Mouse (Mus musculus): ENCODE results near the gene Rfx7.
"Not testable (repeated sequence)": the region's sequence is repeated elsewhere in the genome, so short reads cannot be mapped to it uniquely, and the experiment has no call there.

Gene Rfx7

DNA sequence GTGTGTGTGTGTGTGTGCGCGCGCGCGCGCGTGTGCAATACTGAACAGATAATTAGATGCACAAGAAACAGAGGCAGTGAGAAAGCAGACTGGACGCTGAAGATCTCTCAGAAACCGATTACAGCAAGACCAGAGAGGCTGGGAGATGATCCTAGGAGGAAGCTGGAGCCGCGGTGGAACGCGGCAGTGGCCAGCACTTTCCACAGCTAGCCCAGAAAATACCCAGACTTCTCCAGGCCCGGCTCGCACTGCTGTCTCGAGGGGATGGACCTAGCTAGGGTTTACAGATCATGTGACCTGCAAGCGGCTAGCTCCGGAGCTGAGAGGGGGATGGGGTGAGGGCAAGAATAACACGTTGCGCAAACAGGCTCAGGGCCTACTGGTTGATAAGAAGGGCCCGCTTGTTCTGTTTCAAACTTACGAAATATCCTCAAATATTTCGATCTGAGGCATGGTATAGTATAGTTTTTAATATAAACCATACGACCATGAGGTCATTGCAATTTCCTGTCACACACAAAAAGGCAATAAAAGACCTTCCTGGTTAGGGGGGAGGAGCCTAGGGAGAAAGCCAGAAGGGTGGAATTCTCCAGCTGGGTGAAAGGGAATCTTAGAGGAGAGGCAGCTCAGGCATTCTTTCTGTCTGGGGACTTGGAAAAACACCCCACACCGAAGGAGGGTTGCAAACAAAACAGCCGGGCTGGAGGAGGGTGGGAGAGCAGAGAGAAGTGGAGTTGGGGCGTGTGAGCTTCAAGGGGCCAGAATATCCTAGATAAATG, 108.0 kb downstream of the Rfx7 start:
- DNase-seq (ENCODE audit: low spot score), result peak; percentile 89

DNA sequence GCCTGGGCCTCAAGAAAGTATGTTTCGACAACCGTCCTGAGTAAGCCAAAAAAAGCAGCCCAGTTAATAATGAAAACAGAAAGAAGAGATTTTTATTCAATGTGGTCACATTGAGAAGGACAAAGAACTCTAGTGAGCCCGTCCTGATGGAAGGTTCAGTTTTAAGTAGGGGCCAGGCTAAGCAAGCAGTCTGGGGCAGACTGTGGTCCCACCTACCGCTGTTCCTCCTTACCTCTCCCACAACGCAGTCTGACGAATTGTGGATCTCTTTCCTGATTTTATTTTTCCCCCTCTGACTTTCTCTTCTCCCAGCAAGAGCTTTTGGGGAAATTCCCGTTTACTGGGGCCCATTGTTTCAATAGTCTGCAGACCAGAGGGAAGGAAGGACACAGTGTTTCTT, 108.6 kb downstream of the Rfx7 start:
- no peak for DNase-seq (ENCODE audit: low spot score)

DNA sequence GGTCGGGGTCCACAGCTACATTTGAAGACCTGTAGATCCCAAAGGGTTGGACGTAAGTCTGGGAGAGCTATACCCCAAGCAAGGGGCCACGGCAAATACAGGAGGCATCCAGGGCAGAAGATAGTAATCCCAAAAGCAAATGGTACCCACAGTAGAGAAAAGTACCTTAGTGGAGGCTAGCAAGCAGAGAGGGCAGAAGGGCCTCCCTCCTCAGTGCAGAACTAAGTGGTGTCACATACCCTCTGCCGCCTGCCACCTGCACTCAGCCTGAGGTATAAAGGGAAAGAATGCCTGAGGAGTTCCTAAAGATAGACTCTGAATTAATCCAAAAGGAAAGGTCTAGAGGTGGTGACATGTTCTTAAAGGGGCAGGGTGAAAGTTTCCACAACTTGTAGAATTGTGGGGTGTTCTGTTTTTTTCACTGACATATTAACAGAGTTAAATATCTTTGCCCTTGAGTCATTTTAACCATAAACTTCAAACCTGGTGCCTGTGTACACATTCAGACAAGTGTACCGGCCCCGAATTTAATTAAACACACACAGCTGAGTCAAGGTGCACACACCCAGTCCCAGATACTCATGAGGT, 109.1 kb downstream of the Rfx7 start:
- no peak for DNase-seq (ENCODE audit: low spot score)

DNA sequence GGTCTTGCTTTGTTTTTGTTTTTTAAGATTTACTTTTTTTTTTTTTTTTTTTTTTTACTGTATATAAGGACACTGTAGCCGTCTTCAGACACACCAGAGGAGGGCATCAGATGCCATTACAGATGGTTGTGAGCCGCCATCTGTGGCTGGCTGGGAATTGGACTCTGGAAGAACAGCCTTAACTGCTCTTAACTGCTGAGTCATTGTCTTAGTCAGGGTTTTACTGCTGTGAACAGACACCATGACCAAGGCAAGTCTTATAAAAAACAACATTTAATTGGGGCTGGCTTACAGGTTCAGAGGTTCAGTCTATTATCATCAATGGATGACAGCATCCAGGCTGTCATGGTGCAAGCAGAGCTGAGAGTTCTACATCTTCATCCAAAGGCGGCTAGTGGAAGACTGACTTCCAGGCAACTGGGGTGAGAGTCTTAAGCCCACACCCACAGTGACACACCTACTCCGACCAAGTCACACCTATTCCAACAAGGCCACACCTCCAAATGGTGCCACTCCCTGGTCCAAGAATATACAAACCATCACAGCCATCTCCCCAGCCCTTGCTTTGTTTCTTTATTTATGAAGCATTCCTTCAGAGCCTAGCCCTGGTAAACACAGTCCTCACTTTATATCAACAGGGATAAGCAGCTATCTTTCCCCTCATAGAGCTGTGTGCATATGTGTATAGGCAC, 110.9 kb downstream of the Rfx7 start:
- DNase-seq (ENCODE audit: low spot score), result not testable (repeated sequence)

DNA sequence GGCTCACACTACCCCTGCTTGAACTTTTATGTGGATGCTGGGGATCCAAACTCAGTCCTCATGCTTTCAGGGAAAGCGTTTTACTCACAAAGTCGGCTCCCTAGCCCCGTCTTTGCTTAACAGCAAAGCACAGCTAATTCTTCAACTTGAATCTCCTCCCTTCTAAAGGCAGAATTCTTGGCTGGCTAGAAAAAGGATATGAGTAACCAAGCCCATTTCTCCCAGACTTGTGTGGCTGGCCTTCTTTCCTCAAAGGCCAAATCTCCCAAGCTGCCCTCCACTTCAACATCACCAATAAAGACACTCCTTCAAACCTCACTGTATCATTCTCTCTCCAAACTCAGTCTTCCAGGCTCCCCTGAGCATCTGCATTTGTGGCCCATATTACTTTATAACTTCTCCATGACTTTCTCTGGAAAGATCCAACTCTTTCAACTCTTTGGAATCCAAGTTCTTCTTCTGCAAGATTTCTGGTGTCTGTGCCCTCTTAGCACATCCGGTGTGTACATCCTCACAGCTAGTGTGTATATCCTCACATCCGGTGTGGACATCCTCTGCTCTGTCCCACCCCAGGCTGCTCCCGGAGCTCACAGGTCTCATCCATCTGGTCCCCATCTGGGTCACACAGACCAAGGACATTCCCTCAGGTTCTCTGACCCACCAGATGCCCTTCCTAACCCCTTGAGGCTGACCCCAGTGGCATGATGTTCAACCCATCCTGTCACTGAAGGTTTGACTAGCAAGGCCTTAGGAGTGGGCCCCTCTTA, 111.8 kb downstream of the Rfx7 start:
- DNase-seq (ENCODE audit: low spot score), result no peak

DNA sequence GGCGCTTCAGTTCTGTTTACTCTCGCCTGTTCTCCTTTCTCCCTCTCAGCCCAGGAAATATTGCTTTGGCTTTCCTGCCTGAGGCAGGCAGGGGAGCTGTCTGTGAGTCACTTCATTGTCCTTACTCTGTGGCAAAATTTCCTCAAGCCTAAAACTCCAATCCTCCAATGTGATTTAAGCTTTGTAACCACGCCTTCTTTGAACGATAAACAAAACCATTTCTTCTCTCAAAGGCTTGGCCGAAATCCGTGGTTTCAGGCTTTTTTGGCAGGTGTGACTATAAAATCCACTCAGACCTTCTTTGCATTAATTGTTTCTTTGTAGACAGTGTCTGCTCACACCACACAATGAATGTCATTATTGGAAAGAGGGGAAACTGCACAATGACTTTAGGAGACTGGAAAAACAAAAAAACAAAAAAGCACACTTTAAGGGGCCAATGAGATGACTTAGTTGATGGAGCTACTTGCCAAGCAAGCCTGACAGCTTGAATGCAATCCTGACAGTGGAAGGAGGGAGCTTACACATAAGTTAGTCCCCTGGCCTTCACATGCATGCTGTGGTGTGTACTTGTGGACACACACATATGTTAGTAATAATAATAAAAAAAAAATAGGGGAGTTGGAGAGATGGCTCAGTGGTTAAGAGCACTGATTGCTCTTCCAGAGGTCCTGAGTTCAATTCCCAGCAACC, 112.5 kb downstream of the Rfx7 start:
- no peak for DNase-seq (ENCODE audit: low spot score)

DNA sequence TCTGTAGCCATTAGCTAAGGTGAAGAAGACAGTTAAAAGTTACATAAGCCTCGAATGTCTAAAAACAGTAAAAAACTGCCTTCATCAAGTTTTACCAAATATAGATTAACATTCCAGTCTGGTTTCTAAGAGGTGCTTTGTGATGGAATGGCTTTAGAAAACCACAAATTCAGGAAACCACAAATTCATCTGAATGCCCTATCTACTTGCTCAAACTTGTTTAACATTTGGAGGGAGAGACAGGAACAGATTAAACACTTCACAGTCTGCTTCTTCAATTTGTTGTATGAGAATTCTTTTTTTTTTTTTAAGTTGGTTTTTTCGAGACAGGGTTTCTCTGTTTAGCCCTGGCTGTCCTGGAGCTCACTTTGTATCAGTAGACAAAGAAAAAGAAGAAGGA, 117.7 kb downstream of the Rfx7 start:
- DNase-seq (ENCODE audit: low spot score), result no peak

DNA sequence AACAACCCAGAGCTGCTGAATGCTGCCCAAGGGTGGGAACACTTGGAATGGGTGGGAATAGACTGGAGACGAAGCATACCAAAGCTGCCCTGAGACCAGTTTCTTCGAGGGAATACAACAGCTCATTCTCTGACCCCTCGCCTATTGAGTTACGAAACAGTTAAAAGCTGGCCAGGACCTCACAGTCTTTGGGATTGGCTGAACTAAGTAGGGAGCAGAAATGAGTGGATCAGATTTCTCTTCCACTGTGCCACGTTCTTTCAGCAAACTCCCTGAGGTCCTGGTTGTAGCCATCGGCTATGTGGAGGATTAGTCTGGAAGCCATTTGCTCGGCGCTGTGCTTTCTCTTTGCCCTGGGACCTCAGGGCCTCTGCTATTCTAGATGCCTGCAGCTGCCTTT, 120.9 kb downstream of the Rfx7 start:
- DNase-seq (ENCODE audit: low spot score), result peak; percentile 30

DNA sequence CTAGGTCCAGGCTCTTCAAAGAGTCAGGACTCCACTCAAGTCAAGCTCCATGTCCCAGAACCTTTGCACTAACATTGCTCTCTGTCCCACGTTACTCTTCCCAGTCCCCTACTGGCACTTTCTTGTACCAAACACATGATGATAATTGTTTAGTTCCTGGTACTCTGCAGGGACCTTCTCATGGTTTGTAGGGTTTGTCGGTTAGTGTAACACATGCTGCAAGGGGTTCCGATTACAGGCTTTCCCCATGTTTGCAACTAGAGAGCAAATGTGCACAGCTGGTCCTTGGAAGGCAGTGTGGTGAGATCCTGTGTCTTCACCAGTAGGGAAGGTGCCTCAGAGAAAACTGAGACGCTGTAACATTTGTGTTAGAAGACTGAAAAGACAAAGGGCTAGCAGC, 121.5 kb downstream of the Rfx7 start:
- no peak for DNase-seq (ENCODE audit: low spot score)

DNA sequence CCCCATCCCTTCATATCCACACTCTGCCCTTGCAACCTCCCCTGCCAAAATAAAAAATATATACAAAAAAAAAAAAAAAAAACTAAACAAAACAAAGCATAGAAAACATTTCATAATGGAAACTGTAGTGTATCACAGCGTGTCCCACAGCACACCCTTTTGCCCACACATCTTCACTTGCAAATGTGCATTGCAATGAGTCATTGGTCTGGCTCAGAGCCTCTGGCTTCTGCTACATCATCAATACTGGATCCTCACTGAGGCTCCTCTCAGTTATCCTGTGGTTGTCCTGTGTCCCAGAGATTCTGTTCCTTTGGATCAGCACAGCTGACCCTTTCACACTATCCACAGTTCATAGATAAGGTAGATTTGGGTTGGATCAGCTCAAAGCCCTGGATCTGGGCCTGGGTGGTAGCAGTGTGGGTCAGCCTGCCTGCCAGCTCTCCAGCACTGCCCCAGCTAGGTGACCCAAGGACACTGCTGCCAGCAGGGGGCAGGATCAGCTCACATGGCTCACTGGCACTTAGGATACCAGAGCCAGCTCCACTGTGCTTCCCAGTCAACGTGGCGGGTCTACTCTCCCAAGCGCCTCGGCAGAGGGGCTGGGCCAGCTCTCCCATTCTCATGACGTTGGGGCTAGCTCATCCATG, 122.7 kb downstream of the Rfx7 start:
- peak; percentile 66 for DNase-seq (ENCODE audit: low spot score)

DNA sequence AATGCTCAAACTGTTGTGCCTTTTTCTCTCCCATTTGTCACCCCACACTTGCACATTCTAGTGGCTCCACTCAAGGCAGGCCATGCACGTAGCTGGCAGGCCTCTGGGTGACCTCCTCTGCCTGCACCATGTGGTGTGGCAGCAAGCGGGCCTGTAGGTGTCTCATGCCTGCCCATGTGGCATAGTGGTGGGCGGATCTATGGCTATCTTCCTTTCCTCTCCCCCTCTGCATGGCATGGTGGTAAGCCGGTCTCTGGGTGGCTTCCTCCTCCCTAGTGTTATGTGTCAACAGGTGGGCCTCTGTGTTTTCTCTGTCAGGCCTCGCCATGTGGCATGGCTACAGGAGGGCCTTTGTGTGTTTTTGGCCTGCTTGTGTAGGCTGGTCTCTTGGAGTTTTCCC, 123.6 kb downstream of the Rfx7 start:
- DNase-seq (ENCODE audit: low spot score), result no peak

DNA sequence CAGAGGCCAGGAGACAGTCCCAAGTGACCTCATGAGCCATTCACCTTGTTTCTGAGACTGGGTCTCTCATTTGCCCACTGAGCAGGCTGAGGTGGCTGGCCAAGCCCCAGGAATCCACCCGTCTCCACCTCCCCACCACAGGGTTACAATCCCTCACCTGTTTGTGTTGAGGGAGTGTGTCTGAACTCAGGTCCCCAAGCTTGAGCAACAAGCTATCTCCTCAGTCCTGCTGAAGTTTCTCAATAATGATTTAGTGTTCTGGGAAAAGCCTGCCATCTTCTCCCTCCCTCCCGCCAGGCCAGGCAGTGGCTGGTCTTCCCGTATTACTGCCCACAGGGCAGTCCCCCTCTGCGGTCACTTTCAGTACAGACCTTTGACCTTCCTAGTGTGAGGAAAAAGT, 124.5 kb downstream of the Rfx7 start:
- DNase-seq (ENCODE audit: low spot score), result no peak

DNA sequence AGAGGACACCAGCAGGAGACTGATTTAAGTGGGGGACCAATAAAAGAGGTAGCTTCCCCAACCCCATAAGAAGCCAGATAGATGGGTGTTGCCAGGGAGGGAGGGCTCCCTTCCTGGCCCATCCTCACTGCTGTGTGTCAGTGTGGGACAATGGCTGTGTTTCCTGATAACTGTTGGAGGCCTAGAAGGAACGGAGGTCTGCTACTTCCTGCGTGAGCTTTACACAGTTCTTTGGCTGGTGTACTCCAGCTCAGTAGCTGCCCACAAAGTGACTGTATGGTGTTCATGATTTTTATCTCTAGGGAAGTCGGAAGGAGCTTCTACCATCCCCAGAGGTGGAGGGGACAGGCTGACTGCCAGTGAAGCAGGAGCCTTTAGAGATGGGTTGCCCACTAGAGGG, 124.9 kb downstream of the Rfx7 start:
- no peak for DNase-seq (ENCODE audit: low spot score)

DNA sequence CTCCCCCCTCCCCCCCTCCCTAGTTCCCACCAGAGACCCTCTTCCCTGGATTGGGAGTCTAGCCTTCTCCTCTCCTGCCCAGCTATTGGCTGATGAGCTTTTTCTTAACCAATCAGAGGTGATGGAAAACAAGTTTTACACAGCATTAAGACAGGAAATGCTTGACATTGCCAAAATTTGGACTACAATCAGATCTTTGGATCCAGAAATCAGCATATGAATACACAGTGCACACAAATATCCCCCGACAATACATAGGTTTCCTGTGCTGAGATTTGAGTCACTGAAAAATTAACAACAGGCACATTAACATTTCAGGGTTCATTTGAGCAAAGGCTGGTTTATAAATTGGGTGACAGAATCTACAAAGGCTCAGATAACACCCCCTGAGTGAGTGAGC, 125.7 kb downstream of the Rfx7 start:
- DNase-seq (ENCODE audit: low spot score), result no peak

DNA sequence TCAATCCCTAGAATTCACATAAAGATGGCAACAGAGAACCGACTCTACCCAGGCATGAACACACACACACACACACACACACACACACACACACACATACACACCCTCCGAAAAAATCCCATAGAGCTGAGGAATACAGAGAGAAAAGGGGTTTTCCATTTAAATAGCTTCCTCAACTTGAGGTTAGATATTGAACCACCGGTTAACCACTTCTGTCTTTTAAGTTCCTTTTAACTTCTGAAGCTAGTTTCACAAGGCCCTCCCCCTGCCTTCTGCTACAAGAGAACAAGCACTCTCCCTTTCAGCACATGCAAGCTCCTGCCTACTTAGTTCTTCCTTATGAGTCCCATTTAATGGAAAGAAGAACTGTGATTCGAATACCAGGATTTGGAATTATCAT, 128.1 kb downstream of the Rfx7 start:
- no peak for DNase-seq (ENCODE audit: low spot score)

DNA sequence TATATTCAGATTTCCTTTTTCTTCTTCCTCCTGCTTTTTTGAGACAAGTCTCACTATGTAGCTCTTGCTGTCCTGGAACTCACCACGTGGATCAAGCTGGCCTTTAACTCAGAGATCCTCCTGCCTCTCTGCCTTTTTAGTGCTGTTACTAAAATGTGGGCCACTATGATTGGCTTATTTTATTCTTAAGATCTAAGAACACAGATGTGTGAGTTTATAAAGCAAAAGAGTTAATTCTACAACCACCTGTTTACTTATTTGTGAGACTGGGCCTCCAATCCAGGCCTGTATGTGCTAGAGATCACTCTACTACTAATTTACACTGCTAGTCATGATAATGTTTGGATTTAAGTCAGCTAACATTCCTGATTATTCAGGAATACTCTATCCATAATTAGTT, 128.9 kb downstream of the Rfx7 start:
- DNase-seq (ENCODE audit: low spot score), result no peak

DNA sequence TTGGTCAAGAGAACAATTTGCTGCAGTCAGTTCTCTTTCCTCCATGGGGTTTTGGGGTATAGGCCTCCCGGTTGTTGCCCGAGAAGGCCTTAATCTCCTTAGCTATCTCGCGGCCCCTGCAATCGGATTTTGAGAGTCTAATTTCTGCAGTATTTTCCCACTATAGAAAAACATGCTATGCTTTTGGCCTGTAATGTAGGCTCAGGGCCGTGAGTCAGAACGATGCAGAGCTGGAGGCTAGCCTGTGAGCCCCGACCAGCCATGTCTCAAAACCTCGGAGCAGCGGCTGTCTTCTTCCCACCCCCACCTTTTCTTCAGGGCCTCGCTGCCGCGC, 129.5 kb downstream of the Rfx7 start:
- DNase-seq (ENCODE audit: low spot score), result no peak

DNA sequence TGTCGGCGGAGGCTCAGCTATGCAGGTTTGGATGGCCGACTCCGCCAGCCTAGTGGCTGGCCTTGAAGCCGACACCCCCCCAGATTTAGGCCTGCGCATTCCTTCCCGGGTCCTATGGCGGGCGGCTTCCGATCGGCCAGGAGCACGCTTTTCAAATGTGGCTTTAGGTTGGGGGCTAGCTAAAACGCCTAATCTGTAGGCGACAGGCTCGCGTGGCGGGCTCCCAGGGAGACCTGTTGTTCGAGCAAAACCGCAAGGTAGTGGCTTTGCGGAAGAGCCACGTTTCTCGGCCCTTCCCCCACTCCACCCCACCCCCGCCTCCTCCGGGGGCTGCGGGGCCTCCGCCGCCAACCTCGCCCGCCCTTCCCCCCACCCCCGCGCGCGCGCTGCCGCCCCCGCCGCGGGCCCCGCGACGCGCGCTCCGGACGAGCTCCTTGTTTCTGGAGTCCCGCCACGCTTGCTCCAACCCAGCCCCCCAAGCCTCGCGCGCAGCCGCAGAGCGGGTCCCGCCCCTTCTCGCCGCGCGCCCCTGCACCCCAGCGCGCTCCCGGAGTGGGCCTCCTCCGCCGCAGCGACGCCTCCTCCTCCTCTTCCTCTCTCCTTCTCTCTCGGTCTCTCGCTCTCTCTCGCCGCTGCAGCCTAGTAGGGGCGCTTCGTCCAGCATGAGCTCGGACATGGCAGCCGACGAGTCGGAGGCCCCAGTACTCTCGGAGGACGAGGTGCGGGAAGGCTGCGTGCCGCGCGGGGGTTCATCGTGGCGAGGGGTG, 130.0 kb downstream of the Rfx7 start, which contains the start of gene Nedd4:
TSS of gene Nedd4 (plus strand) at position 452 of the 767 bp plus-strand sequence.
- peak; percentile 96 for DNase-seq (ENCODE audit: low spot score)

DNA sequence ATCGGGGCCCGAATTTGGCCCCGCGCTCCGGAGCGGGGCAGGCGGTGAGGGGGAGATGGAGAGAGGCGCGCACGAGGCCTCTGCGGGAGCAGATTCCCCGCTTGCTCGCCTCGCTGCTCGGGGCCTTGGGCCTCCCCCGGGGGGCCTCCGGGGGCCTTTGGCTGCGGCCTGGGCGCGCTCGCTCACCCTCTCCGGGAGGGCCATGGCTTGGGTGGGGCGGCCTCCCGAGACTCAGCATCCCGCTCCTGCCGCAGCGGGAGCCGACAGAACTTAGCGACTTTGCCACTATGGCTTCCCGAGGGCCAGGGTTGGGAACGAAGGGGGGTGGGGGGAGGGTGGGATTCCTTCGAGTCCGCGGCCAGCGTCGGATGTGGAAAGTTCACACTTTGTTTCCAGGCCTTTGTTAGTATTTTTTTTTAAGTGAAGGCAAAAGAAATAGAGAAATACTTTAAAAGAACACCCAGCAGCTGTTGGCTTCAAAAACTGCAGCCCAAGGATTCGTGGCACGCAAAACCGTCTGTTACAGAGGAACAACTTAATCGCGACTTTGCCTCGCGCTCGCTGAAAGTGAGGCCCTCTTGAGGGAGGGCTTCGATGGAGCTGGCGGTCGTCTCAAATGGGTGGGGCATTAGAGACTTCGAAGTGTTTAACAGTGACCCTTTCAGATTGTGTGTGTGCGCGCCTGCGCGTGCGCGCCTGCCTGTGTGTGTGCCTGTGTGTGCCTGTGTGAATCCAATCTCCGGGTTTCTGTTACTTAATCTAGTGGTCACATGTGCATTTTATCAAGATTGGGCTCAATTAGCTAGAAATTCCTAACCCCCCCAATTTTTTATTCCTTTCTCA, 130.9 kb downstream of the Rfx7 start:
- DNase-seq (ENCODE audit: low spot score), result peak; percentile 83

DNA sequence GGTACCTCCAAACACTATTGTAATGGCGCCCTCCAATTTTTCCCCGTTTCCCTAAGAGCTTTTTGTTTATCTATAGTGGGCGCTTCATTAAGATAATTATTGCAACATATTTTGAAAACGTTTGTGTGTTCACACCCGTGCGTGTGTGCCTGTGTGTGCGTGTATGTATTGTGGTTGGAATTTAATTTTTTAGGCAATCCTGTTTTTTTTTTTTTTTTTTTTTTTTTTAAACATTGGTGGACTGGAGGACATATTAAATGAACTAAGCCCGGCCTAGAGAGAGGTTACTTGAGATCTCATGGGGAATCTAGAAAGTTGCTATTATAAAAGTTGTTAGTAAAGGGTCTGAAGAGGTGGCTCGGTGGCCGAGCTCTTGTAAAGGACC, 131.5 kb downstream of the Rfx7 start:
- no peak for DNase-seq (ENCODE audit: low spot score)

Data from urinary bladder, postnatal 14 days (tissue).